Mouse (Mus musculus): ENCODE data around the gene Zfp943. TPM values are rescaled to one million over a fixed set of nuclear protein-coding genes. Genes with fewer than 3 reads are reported as not detected.
"Not testable (repeated sequence)": the region's sequence is repeated elsewhere in the genome, so short reads cannot be mapped to it uniquely, and the experiment has no call there.

Zfp943 gene
- 13.4 TPM for polyA plus RNA-seq (2021)

DNA sequence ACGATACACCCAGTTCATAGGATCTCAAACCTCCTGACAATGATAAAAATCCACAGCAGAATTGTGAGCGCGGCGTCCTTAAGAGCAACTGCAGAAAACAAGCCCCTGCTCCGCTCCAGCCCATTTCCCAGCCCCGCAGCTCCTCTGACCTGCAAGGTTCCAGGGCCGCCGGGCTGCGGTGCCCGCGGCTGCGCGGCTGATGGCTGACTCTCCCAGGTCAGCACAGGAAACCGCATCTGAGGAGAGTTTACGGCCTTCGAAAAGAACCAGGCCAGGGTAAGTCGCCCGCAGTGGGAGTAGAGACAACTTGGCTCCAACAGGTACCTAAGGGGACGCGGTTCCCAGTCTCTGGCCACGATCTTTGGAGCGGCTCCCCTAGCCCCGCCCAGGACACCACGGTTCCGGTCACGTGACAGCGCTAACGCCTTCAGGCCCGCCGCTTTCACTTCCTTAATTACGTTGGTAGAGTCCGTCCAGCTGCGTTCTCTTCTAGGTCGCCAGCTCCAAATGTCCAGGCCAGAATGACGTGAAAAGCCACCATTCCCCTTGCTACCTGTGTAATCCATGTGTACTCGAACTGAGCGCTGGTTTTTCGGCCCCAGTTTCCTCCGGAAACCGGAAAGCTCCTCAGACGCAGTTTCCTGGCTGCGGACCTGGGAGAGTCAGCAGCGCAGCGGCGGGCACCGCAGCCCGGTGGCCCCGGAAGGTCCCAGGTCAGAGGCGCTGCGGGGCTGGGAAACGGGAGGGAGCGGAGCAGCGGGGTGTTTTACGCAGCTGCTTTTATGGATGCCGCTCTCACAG lies at the start of gene Zfp943, which contains the start of gene Zfp942:
TSS of gene Zfp943 (plus strand) at position 446 of the 801 bp plus-strand sequence.
TSS of gene Zfp942 (minus strand) at position 358 of the 801 bp plus-strand sequence.
- DNase-seq (ENCODE audit: low read depth, low spot score) (peak; percentile 28), ATAC-seq (peak; percentile 99)
- CTCF ChIA-PET, POLR2A ChIA-PET, H3K27me3 ChIP-seq: not testable (repeated sequence)
- in situ Hi-C loops (cut with MboI; ENCODE audit: low pct_unique_long_range_greater_than_20kb): loop anchor here (25.0 kb wide), 2 partner anchors 900 to 1600 kb away; partner anchors contain the start of genes Zfp213 and Zfp945

DNA sequence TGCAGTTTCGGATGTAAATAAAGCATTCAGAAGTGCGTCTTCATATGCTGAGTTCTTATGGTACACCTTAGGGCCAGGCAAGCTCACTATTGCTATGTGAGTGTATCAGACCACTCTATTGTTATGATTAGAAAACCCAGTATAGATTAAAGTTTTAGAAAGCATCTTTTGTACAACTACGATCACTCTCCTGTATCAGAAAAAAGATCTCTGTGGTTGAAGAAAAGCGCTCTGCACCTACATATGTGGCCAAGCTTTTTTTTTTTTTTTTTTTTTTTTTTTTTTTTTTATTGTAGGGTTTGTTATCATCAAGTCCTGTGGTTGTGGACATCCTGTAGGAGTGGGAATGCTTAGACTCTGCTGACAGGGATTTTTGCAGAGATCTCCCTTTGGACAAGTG lies 950 bp downstream of the Zfp943 start:
- TF ChIP-seq CTCF (IDR thresholded peaks at IDR 0.05): no peak
- DNase-seq (ENCODE audit: low read depth, low spot score): no peak
- no peak for ATAC-seq
- ChIA-PET CTCF (no interaction called here), POLR2A (interaction anchor here (0.7 kb wide), 2 partner anchors 22 to 715 kb away, joined by 3 to 5 read pairs; no protein-coding TSS in a partner anchor)
- in situ Hi-C loops (cut with MboI; ENCODE audit: low pct_unique_long_range_greater_than_20kb): loop anchor here (25.0 kb wide), 2 partner anchors 899 to 1599 kb away; partner anchors contain the start of genes Zfp213 and Zfp945
- no peaks in the 10 kb centered on the region for H3K27me3 ChIP-seq

DNA sequence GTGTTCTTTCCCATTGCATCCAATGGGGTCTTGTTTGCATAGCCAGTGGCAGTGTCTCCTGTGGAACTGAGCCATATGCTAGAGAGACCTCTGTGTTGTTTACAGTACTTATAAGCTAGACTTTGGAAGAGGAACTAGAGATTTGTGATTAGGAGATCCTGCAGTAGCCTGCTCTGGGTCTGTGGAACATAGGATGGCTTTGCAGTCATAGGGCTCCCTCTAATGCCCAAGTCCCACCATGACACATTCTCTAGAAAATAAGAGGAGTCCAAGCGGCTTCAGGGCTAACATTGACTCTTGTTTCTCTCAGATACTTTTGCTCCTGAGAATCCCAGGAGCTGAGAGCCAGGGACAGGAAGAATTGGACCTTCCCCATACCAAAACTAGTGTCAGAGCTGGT lies 73.2 kb downstream of the Zfp943 start:
- POLR2A ChIA-PET; H3K27me3 ChIP-seq; DNase-seq (ENCODE audit: low read depth, low spot score); CTCF ChIA-PET; ATAC-seq: not testable (repeated sequence)
- in situ Hi-C loops (cut with MboI; ENCODE audit: low pct_unique_long_range_greater_than_20kb): loop anchor here (25.0 kb wide), 1 partner anchor 823 kb away; no protein-coding TSS in a partner anchor
- peak; percentile 26 for TF ChIP-seq CTCF (IDR thresholded peaks at IDR 0.05)

DNA sequence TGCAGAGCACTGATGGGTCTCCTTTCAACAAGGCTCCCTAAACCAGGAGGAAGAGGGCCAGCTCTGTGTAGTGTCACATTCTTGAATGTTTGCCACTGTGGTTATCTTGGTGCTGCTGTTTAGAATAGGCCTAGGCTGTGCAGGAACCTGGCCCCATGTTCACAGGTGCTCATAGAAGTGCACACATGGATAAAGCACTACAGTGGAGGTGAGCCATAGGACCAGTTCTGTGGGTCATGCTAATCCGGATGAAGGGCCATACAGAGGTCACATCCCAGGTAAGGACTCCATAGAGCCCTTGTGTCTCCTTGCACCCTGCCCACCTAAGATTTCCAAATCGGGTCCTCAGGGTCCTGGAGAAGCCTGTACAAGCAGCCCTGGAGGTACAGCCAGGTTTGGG lies 87.1 kb downstream of the Zfp943 start:
- ATAC-seq (no peak), DNase-seq (ENCODE audit: low read depth, low spot score) (no peak)
- no peak for TF ChIP-seq CTCF (IDR thresholded peaks at IDR 0.05)
- ChIA-PET CTCF (no interaction called here), POLR2A (no interaction called here)
- in situ Hi-C loops (cut with MboI; ENCODE audit: low pct_unique_long_range_greater_than_20kb): loop anchor here (25.0 kb wide), 1 partner anchor 837 kb away; no protein-coding TSS in a partner anchor
- H3K27me3 ChIP-seq: no peaks in the 10 kb centered on the region

DNA sequence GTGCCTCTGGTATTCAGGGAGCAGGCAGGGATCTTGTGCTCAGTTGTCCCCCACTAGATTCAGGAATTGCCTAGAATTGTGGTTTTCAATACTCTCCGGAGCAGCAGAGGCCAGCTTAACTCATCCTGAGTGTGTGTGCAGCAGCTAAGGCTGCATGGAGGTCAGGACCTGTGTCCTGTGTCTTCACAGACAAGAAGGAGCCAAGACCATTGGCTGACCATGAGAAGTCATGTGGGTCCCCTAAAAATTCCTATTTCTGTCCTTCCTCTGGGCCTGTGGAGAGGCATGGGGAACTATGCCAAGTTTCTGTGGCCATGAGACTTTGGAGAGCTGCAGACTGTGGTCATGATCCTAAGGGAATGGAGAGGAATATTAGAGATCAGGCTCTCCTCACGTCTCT lies 90.9 kb downstream of the Zfp943 start:
- DNase-seq (ENCODE audit: low read depth, low spot score) (no peak), ATAC-seq (no peak)
- in situ Hi-C loops (cut with MboI; ENCODE audit: low pct_unique_long_range_greater_than_20kb): no loop called here
- ChIA-PET POLR2A (no interaction called here), CTCF (no interaction called here)
- H3K27me3 ChIP-seq: no peaks in the 10 kb centered on the region
- TF ChIP-seq CTCF (IDR thresholded peaks at IDR 0.05): no peak

DNA sequence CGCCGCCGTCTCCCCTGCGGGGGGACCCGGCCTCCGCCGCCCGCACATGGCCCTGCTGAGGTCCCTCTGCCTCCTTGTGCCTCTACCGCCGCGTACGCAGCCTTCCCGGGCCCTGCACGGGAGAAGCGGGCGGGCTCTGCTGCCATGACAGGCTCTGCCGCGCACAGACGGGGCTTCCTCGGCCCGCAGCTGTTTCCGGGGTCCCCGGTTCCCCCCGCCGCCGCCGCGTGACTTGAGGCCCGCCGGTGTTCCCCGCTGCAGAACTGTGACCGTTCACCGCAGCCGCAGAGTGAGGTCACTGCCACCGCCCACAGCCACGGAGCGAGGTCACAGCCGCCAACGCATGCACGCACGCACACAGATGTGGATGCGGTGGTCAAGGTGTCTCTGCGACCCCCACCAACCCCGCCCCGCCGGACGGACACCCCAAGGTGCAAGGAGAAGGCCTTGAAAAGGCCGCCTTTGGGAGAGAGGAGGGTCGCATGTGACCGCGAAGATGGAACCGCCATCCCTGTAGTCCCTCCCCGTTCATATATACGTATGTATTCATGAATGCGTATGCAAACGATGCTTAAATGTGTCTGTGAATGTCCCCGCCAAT lies 118.8 kb downstream of the Zfp943 start:
- ATAC-seq: no peak
- no peaks in the 10 kb centered on the region for H3K27me3 ChIP-seq
- no peak for TF ChIP-seq CTCF (IDR thresholded peaks at IDR 0.05)
- in situ Hi-C loops (cut with MboI; ENCODE audit: low pct_unique_long_range_greater_than_20kb): loop anchor here (25.0 kb wide), 1 partner anchor 331 kb away; the partner anchor contains the start of gene Zfp946
- ChIA-PET POLR2A (no interaction called here), CTCF (no interaction called here)
- DNase-seq (ENCODE audit: low read depth, low spot score): no peak

DNA sequence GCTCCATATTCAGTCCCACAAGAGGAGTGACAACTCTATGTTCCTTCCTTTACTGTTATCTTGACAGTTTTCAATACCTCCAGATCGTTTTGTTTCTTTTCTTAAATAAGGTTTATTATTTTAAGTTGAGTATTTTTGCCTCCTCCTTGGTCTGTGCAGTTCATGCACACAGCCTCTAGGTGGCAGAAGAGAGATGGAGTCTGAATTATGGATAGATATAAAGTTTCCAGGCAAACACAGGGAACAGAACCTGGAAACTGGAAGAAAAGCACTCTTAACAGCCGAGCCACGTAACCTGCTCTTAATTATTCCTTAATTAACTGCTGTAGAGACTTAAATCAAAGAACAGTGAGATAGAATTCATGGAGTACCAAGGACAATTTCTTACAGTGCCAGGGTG lies 120.9 kb downstream of the Zfp943 start:
- DNase-seq (ENCODE audit: low read depth, low spot score); H3K27me3 ChIP-seq; POLR2A ChIA-PET; ATAC-seq; CTCF ChIA-PET: not testable (repeated sequence)
- TF ChIP-seq CTCF (IDR thresholded peaks at IDR 0.05): peak; percentile 56
- in situ Hi-C loops (cut with MboI; ENCODE audit: low pct_unique_long_range_greater_than_20kb): loop anchor here (25.0 kb wide), 1 partner anchor 329 kb away; the partner anchor contains the start of gene Zfp946

DNA sequence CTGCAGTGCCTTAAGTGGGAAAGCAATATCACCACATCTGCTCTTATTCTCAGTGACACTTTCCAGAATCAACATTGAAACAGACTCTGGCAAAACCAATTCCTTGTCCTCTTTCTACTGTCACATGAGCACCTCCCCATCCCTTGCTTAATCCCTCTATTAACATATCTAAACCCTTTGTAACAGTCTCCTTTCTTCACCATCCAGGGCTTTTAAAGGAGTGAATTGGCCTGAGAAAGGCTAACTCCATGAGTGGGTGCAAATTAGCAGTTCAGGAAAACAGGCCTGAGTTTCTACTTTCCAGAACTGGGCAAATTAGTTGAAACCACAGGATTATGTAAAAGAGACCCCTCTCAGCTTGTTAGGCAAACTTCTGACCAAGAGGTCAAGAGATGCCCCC lies 156.4 kb downstream of the Zfp943 start:
- ChIA-PET CTCF (no interaction called here), POLR2A (no interaction called here)
- in situ Hi-C loops (cut with MboI; ENCODE audit: low pct_unique_long_range_greater_than_20kb): loop anchor here (5.0 kb wide), 1 partner anchor 256 kb away; no protein-coding TSS in a partner anchor
- DNase-seq (ENCODE audit: low read depth, low spot score) (no peak), ATAC-seq (no peak)
- no peak for TF ChIP-seq CTCF (IDR thresholded peaks at IDR 0.05)
- H3K27me3 ChIP-seq: no peaks in the 10 kb centered on the region

Other genes with a start within 250 kb of the Zfp943 start
- 6.2 TPM for gene Zfp229, start 231.8 kb upstream of the Zfp943 start, polyA plus RNA-seq (2021)
- 4.9 TPM for gene Zfp820, start 116.8 kb upstream of the Zfp943 start, polyA plus RNA-seq (2021)
- 5.9 TPM for gene Zfp995, start 52.6 kb upstream of the Zfp943 start, polyA plus RNA-seq (2021)
- gene Zfp942, start 88 bp upstream of the Zfp943 start, polyA plus RNA-seq (2021): 15.3 TPM
- 0.55 TPM for gene Zfp947, start 203.6 kb downstream of the Zfp943 start, polyA plus RNA-seq (2021)